Mouse (Mus musculus) midbrain, embryonic 12.5 days (tissue): ENCODE measurements around the gene Snrpf. TPM values are rescaled to one million over a fixed set of nuclear protein-coding genes. Genes with fewer than 3 reads are reported as not detected.

Experiments
- ATAC-seq: fragments of 200-750 bp; cut with Nextera tagmentation; 2 replicates; pipeline ENCODE4 v1.8.0; 2017; ENCODE audit warnings: low read depth, moderate TSS enrichment, moderate library complexity; ENCODE audit not compliant: low FRiP score
- H3K27ac ChIP-seq: fragments of 300-500 bp; sonication (generic); replicated peaks from 2 replicates; pipeline ENCODE4 v1.5.1; 2016; ENCODE audit warnings: mild to moderate bottlenecking
- H3K27me3 ChIP-seq: fragments of 300-500 bp; sonication (generic); 2 replicates; pipeline ENCODE4 v1.6.1; 2016; ENCODE audit warnings: mild to moderate bottlenecking
- H3K36me3 ChIP-seq: fragments of 300-500 bp; sonication (generic); 2 replicates; pipeline ENCODE4 v1.6.1; 2016
- H3K4me1 ChIP-seq: fragments of 300-500 bp; sonication (generic); 2 replicates; pipeline ENCODE4 v1.6.1; 2016
- H3K4me2 ChIP-seq: fragments of 300-500 bp; sonication (generic); replicated peaks from 2 replicates; pipeline ENCODE4 v1.6.1; 2016; ENCODE audit warnings: mild to moderate bottlenecking, moderate library complexity
- H3K4me3 ChIP-seq: fragments of 300-500 bp; sonication (generic); 2 replicates; pipeline ENCODE4 v1.5.1; 2016; ENCODE audit warnings: mild to moderate bottlenecking
- H3K9ac ChIP-seq: fragments of 300-500 bp; sonication (generic); replicated peaks from 2 replicates; pipeline ENCODE4 v1.6.1; 2016; ENCODE audit warnings: mild to moderate bottlenecking, moderate library complexity
- H3K9me3 ChIP-seq: fragments of 300-500 bp; sonication (generic); 2 replicates; pipeline ENCODE4 v1.6.1; 2016; ENCODE audit warnings: mild to moderate bottlenecking
- WGBS: fragments of 180-500 bp; shearing (Covaris S2); methylation state at CpG from one replicate; pipeline ENCODE4 v1.1.7; 2016; 5-methylcytosine and 5-hydroxymethylcytosine counted together
- polyA plus RNA-seq: library from polyadenylated mRNA; unstranded; fragments of >200 nt; fragmentation: Nextera tagmentation; extraction: Ambion mirVana; gene quantifications from 2 replicates; pipeline ENCODE4 v1.2.1, GENCODE M21; 2016

The Snrpf gene
- polyA plus RNA-seq, 1 experiment from 2014 or later, result 129 TPM

GRCm38 (mm10) chr10:93609236-93609635, 19.7 kb upstream of the Snrpf start:
- Histone ChIP-seq H3K27ac (no peak overlapping the region), H3K9ac (no peak overlapping the region), H3K4me3 (no peak overlapping the region), H3K27me3 (no peaks in the 10 kb centered on the region), H3K4me1 (no peaks in the 10 kb centered on the region), H3K4me2 (no peak overlapping the region), H3K36me3 (no peaks in the 10 kb centered on the region), H3K9me3 (no peaks in the 10 kb centered on the region)
- ATAC-seq, result no peak
- WGBS, result 95% methylated on average over 7 of the region's 7 CpGs

GRCm38 (mm10) chr10:93608051-93608450, 18.5 kb upstream of the Snrpf start:
- Histone ChIP-seq H3K9ac (no peak overlapping the region), H3K4me1 (no peaks in the 10 kb centered on the region), H3K9me3 (no peaks in the 10 kb centered on the region), H3K4me3 (no peak overlapping the region), H3K4me2 (no peak overlapping the region), H3K27me3 (no peaks in the 10 kb centered on the region), H3K27ac (no peak overlapping the region), H3K36me3 (no peaks in the 10 kb centered on the region)
- ATAC-seq, result no peak
- 55% methylated on average over 9 of the region's 9 CpGs for WGBS

GRCm38 (mm10) chr10:93606326-93606725, 16.8 kb upstream of the Snrpf start:
- Histone ChIP-seq H3K9ac (no peak overlapping the region), H3K36me3 (no peaks in the 10 kb centered on the region), H3K27me3 (no peaks in the 10 kb centered on the region), H3K4me3 (no peak overlapping the region), H3K27ac (no peak overlapping the region), H3K4me2 (no peak overlapping the region), H3K9me3 (no peaks in the 10 kb centered on the region), H3K4me1 (no peaks in the 10 kb centered on the region)
- no peak for ATAC-seq
- 94% methylated on average over 9 of the region's 9 CpGs for WGBS

- no peaks in the 10 kb centered on the region for H3K36me3 ChIP-seq
- no peak overlapping the region for H3K27ac ChIP-seq
- no peak for ATAC-seq
- no peaks in the 10 kb centered on the region for H3K9me3 ChIP-seq
- no peaks in the 10 kb centered on the region for H3K27me3 ChIP-seq
- no peak overlapping the region for H3K4me3 ChIP-seq
- no peak overlapping the region for H3K9ac ChIP-seq
- H3K4me1 ChIP-seq, result no peaks in the 10 kb centered on the region
- 96% methylated on average over 1 of the region's 1 CpGs for WGBS
- H3K4me2 ChIP-seq, result no peak overlapping the region
Observed at GRCm38 (mm10) chr10:93603256-93603655, 13.8 kb upstream of the Snrpf start.

- H3K27ac ChIP-seq, result no peak overlapping the region
- H3K4me2 ChIP-seq, result no peak overlapping the region
- WGBS, result 64% methylated on average over 5 of the region's 5 CpGs
- no peaks in the 10 kb centered on the region for H3K4me1 ChIP-seq
- no peak for ATAC-seq
- H3K9ac ChIP-seq, result no peak overlapping the region
- no peaks in the 10 kb centered on the region for H3K36me3 ChIP-seq
- no peaks in the 10 kb centered on the region for H3K27me3 ChIP-seq
- H3K4me3 ChIP-seq, result no peak overlapping the region
- no peaks in the 10 kb centered on the region for H3K9me3 ChIP-seq
Observed at GRCm38 (mm10) chr10:93602309-93602708, 12.8 kb upstream of the Snrpf start.

- H3K9me3 ChIP-seq, result no peaks in the 10 kb centered on the region
- ATAC-seq, result no peak
- WGBS, result 74% methylated on average over 3 of the region's 3 CpGs
- H3K36me3 ChIP-seq, result no peaks in the 10 kb centered on the region
- H3K4me1 ChIP-seq, result 0 out of 2 replicates have a peak, but pooled peaks cover 2% of the 10 kb centered on the region
- H3K27me3 ChIP-seq, result peaks cover 8% of the 10 kb centered on the region; the same call in 1 of the 2 replicates
- H3K9ac ChIP-seq, result no peak overlapping the region
- no peak overlapping the region for H3K4me3 ChIP-seq
- H3K27ac ChIP-seq, result no peak overlapping the region
- H3K4me2 ChIP-seq, result no peak overlapping the region
Observed at GRCm38 (mm10) chr10:93596641-93597040, 7.1 kb upstream of the Snrpf start.

GRCm38 (mm10) chr10:93595831-93596230, 6.3 kb upstream of the Snrpf start:
- 0 out of 2 replicates have a peak, but pooled peaks cover 2% of the 10 kb centered on the region for H3K4me1 ChIP-seq
- H3K4me3 ChIP-seq, result no peak overlapping the region
- WGBS, result 76% methylated on average over 4 of the region's 4 CpGs
- H3K27ac ChIP-seq, result no peak overlapping the region
- peaks cover 15% of the 10 kb centered on the region; the same call in 1 of the 2 replicates for H3K27me3 ChIP-seq
- ATAC-seq, result no peak
- H3K9ac ChIP-seq, result no peak overlapping the region
- H3K9me3 ChIP-seq, result no peaks in the 10 kb centered on the region
- H3K4me2 ChIP-seq, result no peak overlapping the region
- H3K36me3 ChIP-seq, result no peaks in the 10 kb centered on the region

GRCm38 (mm10) chr10:93594022-93594482, 4.5 kb upstream of the Snrpf start:
- peaks cover 7% of the 10 kb centered on the region; the same call in 1 of the 2 replicates for H3K4me1 ChIP-seq
- peak overlapping the region; percentile 44 for H3K4me3 ChIP-seq
- H3K27me3 ChIP-seq, result peaks cover 15% of the 10 kb centered on the region; the same call in 1 of the 2 replicates
- peak; percentile 72 for ATAC-seq
- H3K27ac ChIP-seq, result no peak overlapping the region
- WGBS, result 2% methylated on average over 22 of the region's 22 CpGs
- H3K9me3 ChIP-seq, result no peaks in the 10 kb centered on the region
- H3K4me2 ChIP-seq, result peak overlapping the region; percentile 58
- H3K9ac ChIP-seq, result peak overlapping the region; percentile 55
- H3K36me3 ChIP-seq, result no peaks in the 10 kb centered on the region

- H3K27me3 ChIP-seq, result peaks cover 15% of the 10 kb centered on the region; the same call in 1 of the 2 replicates
- no peak overlapping the region for H3K4me3 ChIP-seq
- H3K9ac ChIP-seq, result no peak overlapping the region
- WGBS, result 54% methylated on average over 12 of the region's 12 CpGs
- H3K4me1 ChIP-seq, result peaks cover 19% of the 10 kb centered on the region
- peaks cover 3% of the 10 kb centered on the region; the same call in 1 of the 2 replicates for H3K36me3 ChIP-seq
- H3K4me2 ChIP-seq, result no peak overlapping the region
- no peak for ATAC-seq
- no peaks in the 10 kb centered on the region for H3K9me3 ChIP-seq
- no peak overlapping the region for H3K27ac ChIP-seq
Observed at GRCm38 (mm10) chr10:93592456-93592855, 3.0 kb upstream of the Snrpf start.

- peak overlapping the region; percentile 84 for H3K27ac ChIP-seq
- peak overlapping the region; percentile 87 for H3K4me3 ChIP-seq
- H3K4me2 ChIP-seq, result peak overlapping the region; percentile 85
- peaks cover 18% of the 10 kb centered on the region for H3K4me1 ChIP-seq
- no peaks in the 10 kb centered on the region for H3K9me3 ChIP-seq
- H3K27me3 ChIP-seq, result 0 out of 2 replicates have a peak, but pooled peaks cover 10% of the 10 kb centered on the region
- ATAC-seq, result no peak
- peaks cover 30% of the 10 kb centered on the region for H3K36me3 ChIP-seq
- 2% methylated on average over 11 of the region's 11 CpGs for WGBS
- peak overlapping the region; percentile 82 for H3K9ac ChIP-seq
Observed at GRCm38 (mm10) chr10:93588796-93589195, 710 bp downstream of the Snrpf start.

- Histone ChIP-seq H3K36me3 (peaks cover 15% of the 10 kb centered on the region), H3K4me1 (no peaks in the 10 kb centered on the region), H3K4me2 (no peak overlapping the region), H3K9me3 (no peaks in the 10 kb centered on the region), H3K4me3 (no peak overlapping the region), H3K9ac (no peak overlapping the region), H3K27me3 (no peaks in the 10 kb centered on the region), H3K27ac (no peak overlapping the region)
- 0 out of 2 replicates have a peak, but pooled peaks have one; percentile 16 for ATAC-seq
- WGBS, result 72% methylated on average over 13 of the region's 13 CpGs
Observed at GRCm38 (mm10) chr10:93577271-93577886, 12.1 kb downstream of the Snrpf start.

- no peak overlapping the region for H3K9ac ChIP-seq
- H3K9me3 ChIP-seq, result no peaks in the 10 kb centered on the region
- no peak overlapping the region for H3K4me3 ChIP-seq
- no peaks in the 10 kb centered on the region for H3K4me1 ChIP-seq
- no peaks in the 10 kb centered on the region for H3K27me3 ChIP-seq
- no peak overlapping the region for H3K4me2 ChIP-seq
- H3K36me3 ChIP-seq, result 0 out of 2 replicates have a peak, but pooled peaks cover 3% of the 10 kb centered on the region
- H3K27ac ChIP-seq, result no peak overlapping the region
- 92% methylated on average over 8 of the region's 8 CpGs for WGBS
- no peak for ATAC-seq
Observed at GRCm38 (mm10) chr10:93575960-93576359, 13.5 kb downstream of the Snrpf start.
